Mouse (Mus musculus): ENCODE measurements around the gene Tm9sf2. TPM values are rescaled to one million over a fixed set of nuclear protein-coding genes. Genes with fewer than 3 reads are reported as not detected.

The Tm9sf2 gene
- polyA plus RNA-seq, 1 experiment, result 64.1 TPM

DNA sequence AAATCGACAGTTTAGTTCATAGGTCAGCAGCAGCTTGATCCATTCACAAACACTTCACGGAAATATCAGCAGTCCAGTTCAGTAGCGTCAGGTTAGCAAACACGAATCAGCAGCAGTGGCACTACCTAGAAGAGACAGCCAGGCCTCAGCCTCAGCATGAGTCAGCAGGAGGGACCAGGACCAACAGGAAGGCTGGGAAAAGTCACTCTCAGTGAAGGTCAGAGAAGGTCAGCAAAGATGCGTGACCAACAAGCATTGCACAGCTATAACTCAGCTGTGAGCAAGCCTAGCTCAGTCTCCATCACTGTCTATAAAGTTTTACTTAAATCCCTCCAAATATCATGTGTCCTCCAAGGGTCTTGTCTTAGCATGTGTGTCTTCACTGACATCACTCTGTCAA, 102.3 kb downstream of the Tm9sf2 start:
- Histone ChIP-seq H3K4me2 (ENCODE audit: low read depth) (no peak overlapping the region), H3K27me3 (ENCODE audit: control insufficient read depth, insufficient read depth, insufficient read length) (no peaks in the 10 kb centered on the region), H3K79me2 (ENCODE audit: control insufficient read depth, insufficient read depth) (no peaks in the 10 kb centered on the region), H3ac (ENCODE audit: control insufficient read depth, insufficient read length) (no peak overlapping the region), H3K36me3 (ENCODE audit: control insufficient read depth, insufficient read depth) (no peaks in the 10 kb centered on the region), H3K4me3 (no peak overlapping the region)
- no peak for TF ChIP-seq MYOG (IDR thresholded peaks at IDR 0.05; ENCODE audit: control insufficient read depth in 1 of 3, insufficient read depth in 1 of 3, insufficient read length in 2 of 3, low read depth in 2 of 3)
- TF ChIP-seq MAX (IDR thresholded peaks at IDR 0.05; ENCODE audit: low read depth), result no peak
- TF ChIP-seq CEBPB (IDR thresholded peaks at IDR 0.05; ENCODE audit: insufficient read depth, poor library complexity, severe bottlenecking), result no peak
- no peak for TF ChIP-seq USF1 (IDR thresholded peaks at IDR 0.05; ENCODE audit: low read depth)
- TF ChIP-seq REST (IDR thresholded peaks at IDR 0.05; ENCODE audit: insufficient read depth, insufficient read length), result no peak
- TF ChIP-seq TCF12 (IDR thresholded peaks at IDR 0.05; ENCODE audit: insufficient read depth, poor library complexity, severe bottlenecking), result no peak
- TF ChIP-seq MYOD1 (IDR thresholded peaks at IDR 0.05; ENCODE audit: control insufficient read depth in 1 of 3, insufficient read length in 2 of 3, low read depth in 2 of 3), result no peak
- TF ChIP-seq POLR2A (IDR thresholded peaks at IDR 0.05; ENCODE audit: insufficient read length, low read depth), result no peak
- TF ChIP-seq POLR2AphosphoS2 (IDR thresholded peaks at IDR 0.05; ENCODE audit: insufficient read length, low read depth), result no peak
- TF ChIP-seq E2F4 (IDR thresholded peaks at IDR 0.05; ENCODE audit: insufficient read depth), result no peak

Other genes starting within 250 kb of the Tm9sf2 start
- 33.1 TPM for gene Ubac2, start 228.4 kb upstream of the Tm9sf2 start, polyA plus RNA-seq (2012; fragmentation: generic; extraction: Trizol)
- gene Gpr18, start 191.3 kb upstream of the Tm9sf2 start, polyA plus RNA-seq (2012; fragmentation: generic; extraction: Trizol), result not detected
- gene Gpr183, start 141.8 kb upstream of the Tm9sf2 start, polyA plus RNA-seq (2012; fragmentation: generic; extraction: Trizol), result 0.02 TPM
- not detected for gene Timm8a2, start 72.4 kb upstream of the Tm9sf2 start, polyA plus RNA-seq (2012; fragmentation: generic; extraction: Trizol)
- gene Clybl, start 74.7 kb downstream of the Tm9sf2 start, polyA plus RNA-seq (2012; fragmentation: generic; extraction: Trizol), result 30.9 TPM

Data from myocyte (in vitro differentiated cells).